Mouse (Mus musculus): ENCODE measurements around the gene Kdelr1. TPM values are rescaled to one million over a fixed set of nuclear protein-coding genes. Genes with fewer than 3 reads are reported as not detected.

Gene Kdelr1
- total and polyA plus RNA-seq, 3 experiments, result 42.3 to 60.6 TPM; not detected in 1

DNA sequence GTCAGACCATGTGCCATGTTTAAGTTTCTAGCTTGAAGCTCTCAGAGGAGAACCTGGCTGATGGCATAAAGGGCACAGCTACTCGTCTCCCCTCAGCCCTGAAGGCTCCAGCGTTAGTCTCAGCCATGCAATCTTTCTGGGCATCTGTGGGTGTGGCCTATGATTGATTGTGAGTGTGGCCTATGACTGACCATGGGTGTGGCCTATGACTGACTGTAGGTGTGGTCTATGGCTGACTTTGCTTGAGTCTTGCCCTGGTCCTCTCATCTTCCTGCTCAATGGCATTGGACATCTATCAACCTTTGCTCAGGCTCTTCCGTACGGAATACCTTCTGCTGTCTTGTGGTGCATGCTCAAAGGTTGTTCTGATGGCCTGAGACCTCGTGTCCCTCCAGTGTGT, 29.0 kb downstream of the Kdelr1 start:
- Histone ChIP-seq H3K9me3 (replicated peaks; ENCODE audit: insufficient read depth, low read length) (no peaks in the 10 kb centered on the region), H3K36me3 (ENCODE audit: control insufficient read depth in 1 of 2, insufficient read depth in 2 of 2, low read length in 2 of 2) (no peaks in the 10 kb centered on the region; a peak in 1 of 4 replicates), H3K27ac (ENCODE audit: control insufficient read depth, low read depth, low read length) (no peak overlapping the region), H3K79me2 (ENCODE audit: control insufficient read depth, insufficient read depth, low read length, poor library complexity) (peaks cover 5% of the 10 kb centered on the region; the same call in 1 of the 2 replicates), H3K4me3 (ENCODE audit: control insufficient read depth in 1 of 2, insufficient read depth in 1 of 2, low read depth in 2 of 2, low read length in 2 of 2) (no peak overlapping the region), H3K4me1 (ENCODE audit: control insufficient read depth in 1 of 2, insufficient read depth in 2 of 2, low read length in 2 of 2) (peaks cover 0 to 5% of the 10 kb centered on the region in 2 experiments; a peak in 1 of 4 replicates), H3K27me3 (ENCODE audit: control insufficient read depth in 1 of 2, insufficient read depth in 2 of 2, low read length in 2 of 2) (no peaks in the 10 kb centered on the region), H3K9ac (ENCODE audit: control insufficient read depth, low read depth, low read length, poor library complexity, severe bottlenecking) (no peak overlapping the region)
- no peak for TF ChIP-seq CHD2 (IDR thresholded peaks at IDR 0.05; ENCODE audit: low read length)
- TF ChIP-seq GATA1 (IDR thresholded peaks at IDR 0.05; ENCODE audit: low read depth, low read length), result peak; percentile 53
- peak; percentile 77 for DNase-seq (ENCODE audit: low read depth, low spot score)

DNA sequence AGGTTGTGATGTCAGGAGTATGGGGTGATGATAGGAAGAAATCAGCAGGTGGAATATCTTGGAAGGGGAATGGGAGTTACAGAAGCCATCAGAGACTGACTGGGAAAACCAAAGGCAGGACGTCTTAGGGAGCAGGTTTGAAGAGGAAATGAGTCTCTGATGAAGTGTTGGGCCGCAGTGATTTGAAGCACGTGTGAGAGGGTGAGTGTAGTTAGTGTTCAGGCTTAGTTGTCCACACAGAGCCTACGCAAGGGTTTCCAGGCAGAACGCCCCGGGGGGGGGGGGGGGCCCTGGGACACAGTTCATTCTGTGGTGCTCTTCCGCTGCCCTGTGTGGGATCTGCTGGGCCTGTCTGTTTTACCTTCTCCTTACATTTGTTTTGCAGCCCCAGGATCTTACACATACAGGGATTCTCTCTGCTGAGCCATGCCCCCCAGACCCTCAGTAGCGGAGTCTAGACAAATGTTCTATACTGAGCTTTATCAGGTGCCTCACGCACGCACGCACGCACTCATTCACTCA, 30.0 kb downstream of the Kdelr1 start:
- no peak overlapping the region for H3K9ac ChIP-seq (ENCODE audit: control insufficient read depth, low read depth, low read length, poor library complexity, severe bottlenecking)
- peaks cover 1% of the 10 kb centered on the region; the same call in 1 of the 2 replicates for H3K79me2 ChIP-seq (ENCODE audit: control insufficient read depth, insufficient read depth, low read length, poor library complexity)
- H3K27me3 ChIP-seq (ENCODE audit: control insufficient read depth in 1 of 2, insufficient read depth in 2 of 2, low read length in 2 of 2), result no peaks in the 10 kb centered on the region
- DNase-seq (ENCODE audit: low read depth, low spot score), result no peak
- no peaks in the 10 kb centered on the region; a peak in 1 of 4 replicates for H3K36me3 ChIP-seq (ENCODE audit: control insufficient read depth in 1 of 2, insufficient read depth in 2 of 2, low read length in 2 of 2)
- TF ChIP-seq MAX (IDR thresholded peaks at IDR 0.05; ENCODE audit: low read length) (no peak), ZC3H11A (IDR thresholded peaks at IDR 0.05; ENCODE audit: low read depth, low read length) (no peak), ZNF384 (IDR thresholded peaks at IDR 0.05; ENCODE audit: low read depth, low read length) (no peak), E2F4 (IDR thresholded peaks at IDR 0.05; ENCODE audit: borderline replicate concordance, low read depth, low read length) (no peak), CTCF (IDR thresholded peaks at IDR 0.05 in 2 of 3, conservative IDR thresholded peaks at IDR 0.05 in 1 of 3; ENCODE audit: control insufficient read depth in 1 of 3, insufficient read depth in 1 of 3, low read depth in 2 of 3, low read length in 3 of 3, poor library complexity in 1 of 3, severe bottlenecking in 1 of 3) (no peak), NRF1 (IDR thresholded peaks at IDR 0.05; ENCODE audit: insufficient read depth, low read depth, low read length, poor library complexity, severe bottlenecking) (no peak), NELFE (IDR thresholded peaks at IDR 0.05; ENCODE audit: low read depth, low read length) (no peak), GATA1 (IDR thresholded peaks at IDR 0.05; ENCODE audit: low read depth, low read length) (no peak), ELF1 (IDR thresholded peaks at IDR 0.05; ENCODE audit: low read depth, low read length) (no peak), MYC (IDR thresholded peaks at IDR 0.05; ENCODE audit: low read depth, low read length) (no peak), SIN3A (IDR thresholded peaks at IDR 0.05; ENCODE audit: low read length) (no peak), ZKSCAN1 (IDR thresholded peaks at IDR 0.05; ENCODE audit: low read depth, low read length) (no peak), MXI1 (IDR thresholded peaks at IDR 0.05; ENCODE audit: low read depth, low read length) (no peak), USF1 (IDR thresholded peaks at IDR 0.05; ENCODE audit: low read depth, low read length) (no peak)
- H3K4me3 ChIP-seq (ENCODE audit: control insufficient read depth in 1 of 2, insufficient read depth in 1 of 2, low read depth in 2 of 2, low read length in 2 of 2), result no peak overlapping the region
- no peak overlapping the region for H3K27ac ChIP-seq (ENCODE audit: control insufficient read depth, low read depth, low read length)
- peaks cover 0 to 5% of the 10 kb centered on the region in 2 experiments; a peak in 1 of 4 replicates for H3K4me1 ChIP-seq (ENCODE audit: control insufficient read depth in 1 of 2, insufficient read depth in 2 of 2, low read length in 2 of 2)
- H3K9me3 ChIP-seq (replicated peaks; ENCODE audit: insufficient read depth, low read length), result no peaks in the 10 kb centered on the region

DNA sequence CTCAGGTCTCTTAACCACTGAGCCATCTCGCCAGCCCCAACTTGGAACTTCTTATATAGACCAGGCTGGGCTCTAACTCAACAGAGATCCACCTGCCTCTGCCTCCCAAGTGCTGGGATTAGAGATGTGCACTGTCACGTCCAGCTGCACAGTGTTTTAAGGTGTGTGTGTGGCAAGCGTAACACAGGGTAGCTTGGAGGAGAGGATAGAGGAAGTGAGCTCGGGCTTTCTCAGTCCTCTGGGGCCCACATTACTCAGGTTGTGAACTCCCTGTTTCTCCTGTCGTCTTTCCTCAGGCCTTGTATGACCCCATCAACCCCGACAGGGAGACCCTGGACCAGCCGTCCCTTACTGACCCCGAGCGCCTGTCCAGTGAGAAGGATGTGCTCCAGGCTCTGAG, 34.0 kb downstream of the Kdelr1 start:
- no peaks in the 10 kb centered on the region for H3K27me3 ChIP-seq (ENCODE audit: control insufficient read depth in 1 of 2, insufficient read depth in 2 of 2, low read length in 2 of 2)
- TF ChIP-seq ETS1 (IDR thresholded peaks at IDR 0.05; ENCODE audit: low read depth, low read length) (no peak), EP300 (IDR thresholded peaks at IDR 0.05; ENCODE audit: low read depth in 1 of 2, low read length in 2 of 2) (no peak), UBTF (IDR thresholded peaks at IDR 0.05; ENCODE audit: borderline replicate concordance, insufficient read depth, low read depth, low read length) (no peak), SMC3 (IDR thresholded peaks at IDR 0.05; ENCODE audit: low read depth, low read length) (no peak)
- H3K79me2 ChIP-seq (ENCODE audit: control insufficient read depth, insufficient read depth, low read length, poor library complexity), result no peaks in the 10 kb centered on the region
- H3K4me3 ChIP-seq (ENCODE audit: control insufficient read depth in 1 of 2, insufficient read depth in 1 of 2, low read depth in 2 of 2, low read length in 2 of 2), result no peak overlapping the region
- no peak overlapping the region for H3K9ac ChIP-seq (ENCODE audit: control insufficient read depth, low read depth, low read length, poor library complexity, severe bottlenecking)
- H3K27ac ChIP-seq (ENCODE audit: control insufficient read depth, low read depth, low read length), result no peak overlapping the region
- H3K4me1 ChIP-seq (ENCODE audit: control insufficient read depth in 1 of 2, insufficient read depth in 2 of 2, low read length in 2 of 2), result no peaks in the 10 kb centered on the region
- 0 out of 4 replicates have a peak, but pooled peaks cover 0 to 2% of the 10 kb centered on the region in 2 experiments for H3K36me3 ChIP-seq (ENCODE audit: control insufficient read depth in 1 of 2, insufficient read depth in 2 of 2, low read length in 2 of 2)
- H3K9me3 ChIP-seq (replicated peaks; ENCODE audit: insufficient read depth, low read length), result no peaks in the 10 kb centered on the region
- no peak for DNase-seq (ENCODE audit: low read depth, low spot score)

All from MEL (cell line).